Mouse (Mus musculus) adrenal gland, adult 2 months (tissue): ENCODE results near the gene Impdh2. TPM values are rescaled to one million over a fixed set of nuclear protein-coding genes. Genes with fewer than 3 reads are reported as not detected.
"Not testable (repeated sequence)": the region's sequence is repeated elsewhere in the genome, so short reads cannot be mapped to it uniquely, and the experiment has no call there.

Experiments
- DNase-seq: peaks from one replicate; pipeline ENCODE4 v3.0.0; 2021
- microRNA-seq, 2 experiments: library from miRNA; unstranded; fragments of <30 nt; microRNA quantifications; one replicate each; pipeline ENCODE4 v1.2.0; 2021
- polyA plus RNA-seq: library from polyadenylated mRNA; depleted of rRNA; stranded (reverse); fragments of >200 nt; gene quantifications from 2 replicates; pipeline ENCODE4 v1.2.3, GENCODE M21; 2012; rRNA removed
- total RNA-seq, 2 experiments: library from RNA; stranded (reverse); gene quantifications; 2 replicates each; pipeline ENCODE4 v1.2.3; 2021

Impdh2 gene
- total and polyA plus RNA-seq, 3 experiments = 75.6 to 123 (median 121) TPM

- no peak for DNase-seq
Measured at GRCm38 (mm10) chr9:108601986-108602385, 41.9 kb downstream of the Impdh2 start.

GRCm38 (mm10) chr9:108607929-108608328 lies 47.8 kb downstream of the Impdh2 start:
- not testable (repeated sequence) for DNase-seq

GRCm38 (mm10) chr9:108608889-108609288 lies 48.8 kb downstream of the Impdh2 start:
- no peak for DNase-seq

- no peak for DNase-seq
Measured at GRCm38 (mm10) chr9:108611488-108611887, 51.4 kb downstream of the Impdh2 start.

Small RNA genes lying within 50 kb of the gene (microRNA-seq; reads per million reads assigned to microRNA genes)
- gene Gm24083 (0 reads per million in 2 experiments), gene Mir191 (0 reads per million in 2 experiments), gene Mir425 (820 to 1,162 reads per million in 2 experiments)

Other genes with a start within 250 kb of the Impdh2 start
- 100 to 1,000 TPM; 694 to 927 TPM for gene Gpx1, start 221.4 kb upstream of the Impdh2 start, total RNA-seq
- gene Gpx1, start 221.4 kb upstream of the Impdh2 start, polyA plus RNA-seq = 1,573 and 1,924 TPM in 2 replicates
- gene Usp4, start 212.4 kb upstream of the Impdh2 start, total RNA-seq = 100 to 1,000 TPM; 100 to 122 TPM
- 47.0 and 52.3 TPM in 2 replicates for gene Usp4, start 212.4 kb upstream of the Impdh2 start, polyA plus RNA-seq
- gene 1700102P08Rik, start 167.5 kb upstream of the Impdh2 start, total RNA-seq = 1 to 10 TPM in 1 of 2 experiments, under 1 TPM in 1; 0.52 to 1.8 TPM
- 0.37 and 0.86 TPM in 2 replicates for gene 1700102P08Rik, start 167.5 kb upstream of the Impdh2 start, polyA plus RNA-seq
- gene Ccdc36, start 131.8 kb upstream of the Impdh2 start, total RNA-seq = not detected
- gene Ccdc36, start 131.8 kb upstream of the Impdh2 start, polyA plus RNA-seq = not detected in 2 replicates
- gene BC048562, start 123.8 kb upstream of the Impdh2 start, total RNA-seq = not detected
- gene BC048562, start 123.8 kb upstream of the Impdh2 start, polyA plus RNA-seq = not detected in 2 replicates
- gene Ccdc71, start 99.8 kb upstream of the Impdh2 start, total RNA-seq = 10 to 100 TPM; 27.8 to 46.5 TPM
- 23.0 and 28.1 TPM in 2 replicates for gene Ccdc71, start 99.8 kb upstream of the Impdh2 start, polyA plus RNA-seq
- gene Klhdc8b, start 98.7 kb upstream of the Impdh2 start, total RNA-seq = 10 to 100 TPM; 19.4 to 24.5 TPM
- 73.1 and 81.9 TPM in 2 replicates for gene Klhdc8b, start 98.7 kb upstream of the Impdh2 start, polyA plus RNA-seq
- gene Lamb2, start 80.5 kb upstream of the Impdh2 start, total RNA-seq = 100 to 1,000 TPM in 1 of 2 experiments, 10 to 100 TPM in 1; 94.0 to 107 TPM
- 136 and 150 TPM in 2 replicates for gene Lamb2, start 80.5 kb upstream of the Impdh2 start, polyA plus RNA-seq
- gene Usp19, start 69.7 kb upstream of the Impdh2 start, total RNA-seq = 100 to 1,000 TPM; 172 to 248 TPM
- 221 and 261 TPM in 2 replicates for gene Usp19, start 69.7 kb upstream of the Impdh2 start, polyA plus RNA-seq
- 100 to 1,000 TPM; 186 to 192 TPM for gene Qars, start 52.6 kb upstream of the Impdh2 start, total RNA-seq
- 173 and 186 TPM in 2 replicates for gene Qars, start 52.6 kb upstream of the Impdh2 start, polyA plus RNA-seq
- gene Qrich1, start 43.5 kb upstream of the Impdh2 start, total RNA-seq = 100 to 1,000 TPM; 105 to 126 TPM
- gene Qrich1, start 43.5 kb upstream of the Impdh2 start, polyA plus RNA-seq = 119 and 129 TPM in 2 replicates
- gene Ndufaf3, start 7.1 kb downstream of the Impdh2 start, total RNA-seq = 10 to 100 TPM; 60.7 to 68.7 TPM
- gene Ndufaf3, start 7.1 kb downstream of the Impdh2 start, polyA plus RNA-seq = 76.7 and 98.4 TPM in 2 replicates
- gene Dalrd3, start 9.6 kb downstream of the Impdh2 start, total RNA-seq = 10 to 100 TPM; 67.2 to 70.7 TPM
- gene Dalrd3, start 9.6 kb downstream of the Impdh2 start, polyA plus RNA-seq = 325 and 372 TPM in 2 replicates
- 100 to 1,000 TPM in 1 of 2 experiments, 10 to 100 TPM in 1; 91.5 to 126 TPM for gene Wdr6, start 18.5 kb downstream of the Impdh2 start, total RNA-seq
- gene Wdr6, start 18.5 kb downstream of the Impdh2 start, polyA plus RNA-seq = 132 and 151 TPM in 2 replicates
- 1 to 10 TPM; 7.1 to 8.3 TPM for gene P4htm, start 37.4 kb downstream of the Impdh2 start, total RNA-seq
- 14.7 and 17.2 TPM in 2 replicates for gene P4htm, start 37.4 kb downstream of the Impdh2 start, polyA plus RNA-seq
- gene Arih2, start 89.1 kb downstream of the Impdh2 start, total RNA-seq = 10 to 100 TPM; 52.0 to 74.6 TPM
- 19.7 and 23.9 TPM in 2 replicates for gene Arih2, start 89.1 kb downstream of the Impdh2 start, polyA plus RNA-seq
- 100 to 1,000 TPM; 123 to 170 TPM for gene Slc25a20, start 101.8 kb downstream of the Impdh2 start, total RNA-seq
- 38.0 and 46.7 TPM in 2 replicates for gene Slc25a20, start 101.8 kb downstream of the Impdh2 start, polyA plus RNA-seq
- gene Prkar2a, start 129.0 kb downstream of the Impdh2 start, total RNA-seq = 10 to 100 TPM; 28.1 to 43.7 TPM
- gene Prkar2a, start 129.0 kb downstream of the Impdh2 start, polyA plus RNA-seq = 12.1 and 14.6 TPM in 2 replicates
- 10 to 100 TPM; 82.9 to 85.9 TPM for gene Ip6k2, start 223.5 kb downstream of the Impdh2 start, total RNA-seq
- gene Ip6k2, start 223.5 kb downstream of the Impdh2 start, polyA plus RNA-seq = 73.4 and 92.1 TPM in 2 replicates
- gene Nckipsd, start 248.1 kb downstream of the Impdh2 start, total RNA-seq = 10 to 100 TPM; 11.1 to 12.0 TPM
- 43.1 and 54.5 TPM in 2 replicates for gene Nckipsd, start 248.1 kb downstream of the Impdh2 start, polyA plus RNA-seq